Mouse (Mus musculus) heart, adult 11 months (tissue): ENCODE data around the gene Rabif.
A peak's percentile ranks its signal among the peaks of the same experiment; 100 is the strongest.

Experiments used
- DNase-seq: peaks from one replicate; pipeline ENCODE4 v3.0.0; 2022

The Rabif gene

GRCm38 (mm10) chr1:134494428-134495215 is at the start of gene Rabif:
TSS of gene Rabif (plus strand) at chr1:134494648.
- peak; percentile 100 for DNase-seq

GRCm38 (mm10) chr1:134445418-134445817 is 49.0 kb upstream of the Rabif start:
- no peak for DNase-seq

- peak; percentile 51 for DNase-seq
Measured at GRCm38 (mm10) chr1:134448537-134448936, 45.9 kb upstream of the Rabif start.

- DNase-seq = peak; percentile 25
Measured at GRCm38 (mm10) chr1:134450201-134450600, 44.2 kb upstream of the Rabif start.

- peak; percentile 90 for DNase-seq
Measured at GRCm38 (mm10) chr1:134450986-134451385, 43.5 kb upstream of the Rabif start.

GRCm38 (mm10) chr1:134454904-134455824 is 39.3 kb upstream of the Rabif start, which contains the start of gene Klhl12:
TSS of gene Klhl12 (plus strand) at chr1:134455531.
- peak; percentile 99 for DNase-seq

GRCm38 (mm10) chr1:134456060-134456459 is 38.4 kb upstream of the Rabif start:
- DNase-seq = peak; percentile 54

GRCm38 (mm10) chr1:134458139-134458727 is 36.2 kb upstream of the Rabif start:
- peak; percentile 67 for DNase-seq

GRCm38 (mm10) chr1:134460294-134461284 is 33.9 kb upstream of the Rabif start:
- DNase-seq = no peak

GRCm38 (mm10) chr1:134484623-134485022 is 9.8 kb upstream of the Rabif start:
- peak; percentile 50 for DNase-seq

GRCm38 (mm10) chr1:134490903-134491801 is 3.3 kb upstream of the Rabif start:
- peak; percentile 78 for DNase-seq

- DNase-seq = peak; percentile 85
Measured at GRCm38 (mm10) chr1:134492276-134492675, 2.2 kb upstream of the Rabif start.

- DNase-seq = peak; percentile 89
Measured at GRCm38 (mm10) chr1:134493496-134493895, 952 bp upstream of the Rabif start.

GRCm38 (mm10) chr1:134493956-134494355 is 492 bp upstream of the Rabif start:
- no peak for DNase-seq

GRCm38 (mm10) chr1:134495216-134495539 is 730 bp downstream of the Rabif start:
- no peak for DNase-seq

- DNase-seq = peak; percentile 84
Measured at GRCm38 (mm10) chr1:134495991-134496390, 1.5 kb downstream of the Rabif start.

GRCm38 (mm10) chr1:134500916-134501315 is 6.5 kb downstream of the Rabif start:
- no peak for DNase-seq

- no peak for DNase-seq
Measured at GRCm38 (mm10) chr1:134506201-134506600, 11.8 kb downstream of the Rabif start.

- DNase-seq = no peak
Measured at GRCm38 (mm10) chr1:134510018-134510417, 15.6 kb downstream of the Rabif start.

GRCm38 (mm10) chr1:134512183-134512582 is 17.7 kb downstream of the Rabif start:
- DNase-seq = no peak

- DNase-seq = no peak
Measured at GRCm38 (mm10) chr1:134512584-134512983, 18.1 kb downstream of the Rabif start.
